Mouse (Mus musculus) intestine, embryonic 15.5 days (tissue): ENCODE measurements around the gene Krtap10-10. TPM values are rescaled to one million over a fixed set of nuclear protein-coding genes. Genes with fewer than 3 reads are reported as not detected.
"Not testable (repeated sequence)": the region's sequence is repeated elsewhere in the genome, so short reads cannot be mapped to it uniquely, and the experiment has no call there.

Source experiments
- ATAC-seq: fragments of 200-750 bp; cut with Nextera tagmentation; 2 replicates; pipeline ENCODE4 v1.8.0; 2017; ENCODE audit warnings: moderate TSS enrichment, moderate library complexity
- H3K27ac ChIP-seq: fragments of 300-500 bp; sonication (generic); 2 replicates; pipeline ENCODE4 v1.5.1; 2015; ENCODE audit warnings: mild to moderate bottlenecking, inconsistent platforms
- H3K27me3 ChIP-seq: fragments of 300-500 bp; sonication (generic); replicated peaks from 2 replicates; pipeline ENCODE4 v1.6.1; 2015; ENCODE audit warnings: inconsistent platforms
- H3K36me3 ChIP-seq: fragments of 300-500 bp; sonication (generic); 2 replicates; pipeline ENCODE4 v1.6.1; 2015; ENCODE audit warnings: inconsistent platforms
- H3K4me1 ChIP-seq: fragments of 300-500 bp; sonication (generic); replicated peaks from 2 replicates; pipeline ENCODE4 v1.6.1; 2015; ENCODE audit warnings: inconsistent platforms
- H3K4me2 ChIP-seq: fragments of 300-500 bp; sonication (generic); replicated peaks from 2 replicates; pipeline ENCODE4 v1.6.1; 2015; ENCODE audit warnings: mild to moderate bottlenecking, inconsistent platforms
- H3K4me3 ChIP-seq: fragments of 300-500 bp; sonication (generic); replicated peaks from 2 replicates; pipeline ENCODE4 v1.5.1; 2015; ENCODE audit warnings: inconsistent platforms
- H3K9ac ChIP-seq: fragments of 300-500 bp; sonication (generic); 2 replicates; pipeline ENCODE4 v1.6.1; 2015; ENCODE audit warnings: inconsistent platforms
- H3K9me3 ChIP-seq: fragments of 300-500 bp; sonication (generic); 2 replicates; pipeline ENCODE4 v1.6.1; 2016; ENCODE audit warnings: inconsistent platforms
- WGBS: fragments of 180-500 bp; shearing (Covaris S2); methylation state at CpG from one replicate; pipeline ENCODE4 v1.1.7; 2015; 5-methylcytosine and 5-hydroxymethylcytosine counted together
- polyA plus RNA-seq: library from polyadenylated mRNA; unstranded; fragments of >200 nt; fragmentation: Nextera tagmentation; extraction: Ambion mirVana; gene quantifications from 2 replicates; pipeline ENCODE4 v1.2.1, GENCODE M21; 2015

Krtap10-10 gene
- polyA plus RNA-seq = not detected in 2 replicates

DNA sequence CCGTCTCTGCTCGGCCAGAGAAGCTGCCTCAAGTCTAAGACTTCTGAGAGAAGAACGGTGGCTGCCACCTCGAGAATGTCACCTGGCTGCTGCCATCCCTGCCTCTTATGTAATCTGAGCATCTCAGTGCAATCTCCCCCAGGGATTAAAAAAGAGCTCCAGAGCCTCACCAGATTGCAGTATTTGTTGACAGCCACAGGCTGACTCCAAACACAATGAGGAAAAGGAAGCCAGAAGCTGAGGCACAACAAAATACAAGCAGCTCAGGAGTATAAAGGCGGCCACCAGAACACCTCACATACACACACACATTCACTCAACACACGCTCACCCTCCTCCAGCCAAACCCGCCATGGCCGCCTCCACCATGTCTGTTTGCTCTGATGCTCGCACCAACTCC lies at the start of gene Krtap10-10:
Krtap10-10 (plus strand) TSS at position 301 of the 400 bp plus-strand sequence.
- WGBS = 69% methylated on average over 9 of the region's 9 CpGs
- Histone ChIP-seq H3K4me1 (no peaks in the 10 kb centered on the region), H3K4me3 (no peak within 1 kb of the TSS), H3K9ac (no peak within 1 kb of the TSS), H3K9me3 (no peaks in the 10 kb centered on the region), H3K4me2 (no peak within 1 kb of the TSS), H3K27me3 (no peaks in the 10 kb centered on the region), H3K36me3 (no peaks in the 10 kb centered on the region), H3K27ac (no peak within 1 kb of the TSS)
- ATAC-seq = no peak

DNA sequence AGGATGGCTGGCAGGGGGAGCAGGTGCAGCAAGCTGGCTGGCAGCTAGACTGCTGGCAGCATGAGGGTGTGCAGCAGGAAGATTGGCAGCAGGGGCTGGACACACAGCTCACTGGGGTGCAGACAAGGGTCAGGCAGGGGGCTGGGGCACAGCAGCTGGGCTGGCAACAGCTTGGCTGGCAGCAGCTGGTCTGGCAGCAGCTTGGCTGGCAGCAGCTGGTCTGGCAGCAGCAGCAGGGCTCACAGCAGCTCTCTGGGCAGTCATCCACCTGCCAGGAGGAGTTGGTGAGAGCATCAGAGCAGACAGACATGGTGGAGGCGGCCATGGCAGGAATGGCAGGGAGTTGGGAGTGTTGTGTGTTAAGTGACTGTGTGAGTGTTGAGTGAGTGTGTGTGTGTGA lies 47.9 kb upstream of the Krtap10-10 start, which contains the start of gene Gm7137:
Gm7137 (minus strand) TSS at position 325 of the 400 bp plus-strand sequence.
- H3K4me1 ChIP-seq, H3K27me3 ChIP-seq, H3K9ac ChIP-seq, H3K36me3 ChIP-seq, ATAC-seq, H3K27ac ChIP-seq, H3K4me3 ChIP-seq, H3K9me3 ChIP-seq, H3K4me2 ChIP-seq: not testable (repeated sequence)
- WGBS = 79% methylated on average over 1 of the region's 1 CpGs

- H3K9me3 ChIP-seq = no peaks in the 10 kb centered on the region
- no peak for ATAC-seq
- WGBS = 82% methylated on average over 2 of the region's 2 CpGs
- no peaks in the 10 kb centered on the region for H3K36me3 ChIP-seq
- H3K4me3 ChIP-seq = no peak overlapping the region
- no peaks in the 10 kb centered on the region for H3K4me1 ChIP-seq
- H3K27me3 ChIP-seq = no peaks in the 10 kb centered on the region
- H3K9ac ChIP-seq = no peak overlapping the region
- H3K27ac ChIP-seq = no peak overlapping the region
- no peak overlapping the region for H3K4me2 ChIP-seq
Measured at GRCm38 (mm10) chr10:77788621-77789020, 47.1 kb upstream of the Krtap10-10 start.

DNA sequence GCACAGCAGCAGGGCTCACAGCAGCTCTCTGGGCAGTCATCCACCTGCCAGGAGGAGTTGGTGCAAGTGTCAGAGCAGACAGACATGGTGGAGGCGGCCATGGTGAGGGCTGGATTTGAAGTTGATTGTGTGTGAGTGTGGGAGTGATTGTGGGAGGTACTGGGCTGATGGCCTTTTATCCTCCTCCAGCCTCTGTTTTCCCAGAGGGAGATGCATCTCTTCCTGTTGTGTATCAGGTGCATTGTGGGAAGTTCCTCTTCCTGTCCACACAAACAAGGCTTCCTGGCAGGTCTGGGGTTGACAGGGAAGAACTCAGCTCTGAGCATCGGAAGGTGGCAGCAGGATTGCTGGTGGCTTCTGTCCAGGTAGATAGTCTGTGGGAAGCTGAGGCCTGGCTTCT lies 40.8 kb upstream of the Krtap10-10 start, which contains the start of gene Gm9639:
Gm9639 (minus strand) TSS at position 101 of the 400 bp plus-strand sequence.
- Histone ChIP-seq H3K4me1 (no peaks in the 10 kb centered on the region), H3K27me3 (no peaks in the 10 kb centered on the region), H3K9ac (no peak within 1 kb of the TSS), H3K4me2 (no peak within 1 kb of the TSS), H3K36me3 (no peaks in the 10 kb centered on the region), H3K4me3 (no peak within 1 kb of the TSS), H3K27ac (no peak within 1 kb of the TSS), H3K9me3 (no peaks in the 10 kb centered on the region)
- no peak for ATAC-seq
- WGBS = 64% methylated on average over 2 of the region's 2 CpGs

DNA sequence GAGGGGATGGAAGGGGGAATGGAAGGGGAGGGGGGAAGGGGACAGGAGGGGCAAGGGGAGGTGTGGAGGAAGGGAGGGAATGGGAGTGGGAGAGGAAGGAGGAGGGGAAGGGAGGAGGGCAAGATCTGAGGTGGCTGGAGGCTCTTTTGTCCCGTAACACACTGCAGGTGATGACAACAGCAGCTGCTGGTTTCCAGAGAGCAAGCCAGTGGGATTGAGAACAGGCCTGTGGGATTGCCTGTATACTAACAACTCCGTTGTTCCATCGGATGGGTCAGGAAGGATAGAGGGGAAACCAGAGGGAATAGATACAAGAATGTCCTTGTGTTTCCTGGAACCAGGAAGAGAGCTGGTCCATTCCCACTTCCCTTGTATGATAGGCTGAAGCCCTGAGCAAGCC lies 38.1 kb upstream of the Krtap10-10 start:
- WGBS = 32% methylated on average over 3 of the region's 3 CpGs
- H3K4me2 ChIP-seq = no peak overlapping the region
- H3K36me3 ChIP-seq = no peaks in the 10 kb centered on the region
- H3K9me3 ChIP-seq = no peaks in the 10 kb centered on the region
- H3K27ac ChIP-seq = no peak overlapping the region
- no peak for ATAC-seq
- H3K4me3 ChIP-seq = no peak overlapping the region
- no peak overlapping the region for H3K9ac ChIP-seq
- H3K4me1 ChIP-seq = no peaks in the 10 kb centered on the region
- H3K27me3 ChIP-seq = no peaks in the 10 kb centered on the region

DNA sequence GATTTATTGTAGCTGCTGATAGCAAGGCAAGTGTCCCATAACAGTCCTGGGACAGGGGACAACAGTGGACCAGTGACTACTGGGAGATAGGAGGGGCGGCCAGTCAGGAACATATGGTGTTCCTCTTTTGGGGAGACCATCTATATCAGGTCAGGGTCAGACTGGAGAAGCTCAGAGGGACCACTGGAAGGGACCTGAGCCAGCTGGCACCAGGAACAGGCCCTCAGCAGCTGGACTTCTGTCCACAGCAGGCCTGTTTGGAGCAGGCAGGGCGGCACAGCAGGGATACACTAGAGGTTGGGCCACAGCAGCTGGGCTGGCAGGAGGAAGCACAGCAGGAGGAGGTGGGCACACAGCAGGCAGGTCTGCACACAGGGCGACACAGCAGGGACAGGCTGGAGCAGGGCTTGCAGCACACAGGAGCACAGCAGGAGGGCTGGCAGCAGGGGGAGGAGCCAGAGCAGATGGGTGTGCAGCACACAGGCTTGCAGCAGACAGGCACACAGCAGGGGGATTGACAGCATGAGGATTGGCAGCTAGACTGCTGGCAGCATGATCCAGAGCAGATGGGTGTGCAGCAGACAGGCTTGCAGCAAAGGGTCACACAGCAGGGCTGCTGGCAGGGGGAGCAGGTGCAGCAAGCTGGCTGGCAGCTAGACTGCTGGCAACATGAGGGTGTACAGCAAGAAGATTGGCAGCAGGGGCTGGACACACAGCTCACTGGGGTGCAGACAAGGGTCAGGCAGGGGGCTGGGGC lies 37.4 kb upstream of the Krtap10-10 start:
- not testable (repeated sequence) for ATAC-seq, H3K27me3 ChIP-seq, H3K4me3 ChIP-seq, H3K27ac ChIP-seq, H3K9me3 ChIP-seq, H3K4me2 ChIP-seq, H3K36me3 ChIP-seq, H3K4me1 ChIP-seq, H3K9ac ChIP-seq
- WGBS = 68% methylated on average over 3 of the region's 3 CpGs

DNA sequence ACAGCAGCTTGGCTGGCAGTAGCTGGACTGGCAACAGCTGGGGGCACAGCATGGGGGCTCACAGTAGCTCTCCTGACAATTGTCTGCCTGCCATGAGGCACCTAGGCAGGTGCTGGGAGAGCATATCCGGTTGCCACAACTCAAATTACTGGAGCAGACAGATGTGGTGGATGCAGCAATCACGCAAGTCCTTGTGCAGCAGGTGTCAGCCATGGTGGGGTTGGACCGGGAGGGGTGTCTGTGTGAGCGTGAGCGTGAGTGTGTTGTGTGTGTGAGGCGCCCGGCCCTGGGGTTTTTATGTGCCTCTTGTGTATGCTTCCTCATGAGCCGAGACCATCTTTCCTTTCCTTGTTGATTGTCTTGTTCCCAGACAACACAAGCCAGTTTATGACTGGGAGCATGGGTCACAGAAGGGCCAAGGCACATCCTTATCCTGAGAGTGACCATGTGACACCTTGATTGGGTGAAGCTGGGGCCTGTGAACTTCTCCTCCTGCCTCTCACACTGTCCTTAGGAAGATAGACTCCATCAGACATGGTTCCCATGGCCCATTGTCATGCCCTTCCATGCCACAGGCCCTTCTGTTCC lies 36.7 kb upstream of the Krtap10-10 start, which contains the start of gene Gm19668:
Gm19668 (minus strand) TSS at position 213 of the 588 bp plus-strand sequence.
- ATAC-seq = no peak
- H3K9me3 ChIP-seq = no peaks in the 10 kb centered on the region
- 56% methylated on average over 8 of the region's 8 CpGs for whole genome bisulfite sequencing

GRCm38 (mm10) chr10:77804095-77804494 lies 31.7 kb upstream of the Krtap10-10 start:
- Histone ChIP-seq H3K9me3 (no peaks in the 10 kb centered on the region), H3K36me3 (no peaks in the 10 kb centered on the region), H3K4me2 (no peak overlapping the region), H3K4me3 (no peak overlapping the region), H3K9ac (no peak overlapping the region), H3K27ac (no peak overlapping the region), H3K4me1 (no peaks in the 10 kb centered on the region), H3K27me3 (no peaks in the 10 kb centered on the region)
- no peak for ATAC-seq
- WGBS = 48% methylated on average over 3 of the region's 3 CpGs

More for the DNA sequence above, 36.7 kb upstream of the Krtap10-10 start, which contains the start of gene Gm19668:
- Histone ChIP-seq H3K27ac (no peak within 1 kb of the TSS), H3K4me2 (no peak within 1 kb of the TSS), H3K4me1 (no peaks in the 10 kb centered on the region), H3K36me3 (no peaks in the 10 kb centered on the region), H3K4me3 (no peak within 1 kb of the TSS), H3K27me3 (no peaks in the 10 kb centered on the region), H3K9ac (no peak within 1 kb of the TSS)

DNA sequence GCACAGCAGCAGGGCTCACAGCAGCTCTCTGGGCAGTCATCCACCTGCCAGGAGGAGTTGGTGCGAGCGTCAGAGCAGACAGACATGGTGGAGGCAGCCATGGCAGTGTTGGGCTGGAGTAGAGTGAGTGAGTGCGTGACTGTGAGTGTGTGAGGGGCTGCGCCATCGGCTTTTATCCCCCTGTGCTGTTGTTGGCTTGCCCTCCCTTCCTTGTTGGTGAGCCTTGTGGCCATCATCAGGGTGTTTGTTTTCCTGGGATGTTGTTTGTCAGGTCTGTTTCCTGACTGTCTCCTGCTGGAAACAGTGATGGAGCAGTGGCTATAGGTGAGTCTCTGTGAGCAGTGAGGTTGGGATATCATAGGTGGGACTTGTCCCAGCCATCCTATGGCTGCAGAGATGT lies 24.0 kb upstream of the Krtap10-10 start, which contains the start of gene Gm9507:
Gm9507 (minus strand) TSS at position 101 of the 400 bp plus-strand sequence.
- Histone ChIP-seq H3K4me1 (no peaks in the 10 kb centered on the region), H3K4me3 (no peak within 1 kb of the TSS), H3K27ac (no peak within 1 kb of the TSS), H3K9ac (no peak within 1 kb of the TSS), H3K27me3 (no peaks in the 10 kb centered on the region), H3K36me3 (no peaks in the 10 kb centered on the region), H3K9me3 (no peaks in the 10 kb centered on the region), H3K4me2 (no peak within 1 kb of the TSS)
- no peak for ATAC-seq
- 68% methylated on average over 5 of the region's 5 CpGs for WGBS

DNA sequence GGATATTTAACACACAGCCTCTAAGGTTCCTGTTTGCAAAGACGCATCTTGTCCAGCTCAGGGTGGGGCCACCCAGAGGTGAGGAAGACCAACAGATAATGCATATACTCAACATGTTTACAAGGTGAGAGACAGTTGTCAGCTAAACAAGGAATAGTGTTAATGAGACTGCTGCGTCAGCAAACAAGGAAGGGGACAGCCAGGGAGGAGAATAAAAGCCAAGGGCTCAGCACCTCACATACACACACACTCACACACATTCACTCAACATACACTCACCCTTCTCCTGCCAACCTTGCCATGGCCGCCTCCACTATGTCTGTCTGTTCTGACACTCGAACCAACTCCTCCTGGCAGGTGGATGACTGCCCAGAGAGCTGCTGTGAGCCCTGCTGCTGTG lies 21.4 kb upstream of the Krtap10-10 start, which contains the start of gene Gm2696:
Gm2696 (plus strand) TSS at position 301 of the 400 bp plus-strand sequence.
- WGBS = 36% methylated on average over 4 of the region's 4 CpGs
- Histone ChIP-seq H3K4me2 (no peak within 1 kb of the TSS), H3K36me3 (no peaks in the 10 kb centered on the region), H3K27me3 (no peaks in the 10 kb centered on the region), H3K4me3 (no peak within 1 kb of the TSS), H3K9ac (no peak within 1 kb of the TSS), H3K9me3 (no peaks in the 10 kb centered on the region), H3K27ac (no peak within 1 kb of the TSS), H3K4me1 (no peaks in the 10 kb centered on the region)
- ATAC-seq = no peak

DNA sequence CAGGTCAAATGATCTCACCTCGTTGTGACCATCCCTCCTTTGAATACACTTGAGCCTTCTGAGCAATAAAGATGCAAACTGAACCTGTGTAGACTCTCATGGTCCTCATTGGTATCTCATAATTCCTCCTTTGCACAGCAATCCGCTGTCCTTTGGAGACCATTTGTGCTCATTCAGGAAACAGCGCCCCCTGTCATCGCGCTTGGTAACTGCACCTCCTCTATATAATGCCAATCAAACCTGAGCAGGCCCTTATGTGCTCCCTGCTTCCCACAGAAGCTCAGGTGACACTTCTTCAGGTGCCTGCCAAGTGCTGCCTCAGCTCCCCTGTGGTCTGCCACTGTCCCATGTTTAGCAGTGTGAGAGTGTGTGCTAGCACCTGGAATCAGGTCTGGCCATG lies 20.2 kb upstream of the Krtap10-10 start:
- Histone ChIP-seq H3K4me2 (no peak overlapping the region), H3K9me3 (no peaks in the 10 kb centered on the region), H3K9ac (no peak overlapping the region), H3K27me3 (no peaks in the 10 kb centered on the region), H3K27ac (no peak overlapping the region), H3K36me3 (no peaks in the 10 kb centered on the region), H3K4me1 (no peaks in the 10 kb centered on the region), H3K4me3 (no peak overlapping the region)
- WGBS = 26% methylated on average over 5 of the region's 5 CpGs
- ATAC-seq = no peak

- no peaks in the 10 kb centered on the region for H3K4me1 ChIP-seq
- no peak overlapping the region for H3K9ac ChIP-seq
- no peak overlapping the region for H3K4me3 ChIP-seq
- WGBS = 95% methylated on average over 4 of the region's 4 CpGs
- H3K36me3 ChIP-seq = no peaks in the 10 kb centered on the region
- ATAC-seq = no peak
- no peaks in the 10 kb centered on the region for H3K9me3 ChIP-seq
- H3K4me2 ChIP-seq = no peak overlapping the region
- no peak overlapping the region for H3K27ac ChIP-seq
- H3K27me3 ChIP-seq = no peaks in the 10 kb centered on the region
Measured at GRCm38 (mm10) chr10:77818523-77818922, 17.2 kb upstream of the Krtap10-10 start.
